Mouse (Mus musculus) CH12.LX (cell line): ENCODE measurements at regions not wholly inside any gene's neighbourhood (a gene's known extent, or its start where the extent isn't known, plus 50 kb on each side); places are given as distances from the start of the nearest gene placed in this dataset.

Source experiments
- DNase-seq: peaks from one replicate; pipeline ENCODE4 v3.0.0-alpha.2; 2013; ENCODE audit errors: extremely low read depth
- H3K27ac ChIP-seq: 2 replicates; pipeline ENCODE4 v1.5.1; 2012; ENCODE audit warnings: low read depth, mild to moderate bottlenecking, control low read depth, moderate library complexity; ENCODE audit not compliant: insufficient read depth
- H3K27me3 ChIP-seq: replicated peaks from 2 replicates; pipeline ENCODE3; 2012; ENCODE audit warnings: inconsistent platforms
- H3K36me3 ChIP-seq, 2 experiments: replicated peaks in 1 of 2; 2 replicates each; pipeline versions ENCODE3 to v1.6.1; 2012; ENCODE audit warnings: inconsistent platforms in 1 of 2, low read length in 1 of 2, mild to moderate bottlenecking in 1 of 2, mixed read lengths in 1 of 2, moderate library complexity in 1 of 2; ENCODE audit not compliant: control insufficient read depth in 1 of 2, insufficient read depth in 1 of 2
- H3K4me1 ChIP-seq, 2 experiments: 2 replicates each; pipeline ENCODE4 v1.6.1; 2012; ENCODE audit warnings: inconsistent platforms in 1 of 2, moderate library complexity in 1 of 2; ENCODE audit not compliant: insufficient read depth in 2 of 2, control insufficient read depth in 1 of 2
- H3K4me2 ChIP-seq: 2 replicates; pipeline ENCODE4 v1.6.1; 2012; ENCODE audit warnings: low read depth, mild to moderate bottlenecking, control low read depth; ENCODE audit not compliant: poor library complexity, insufficient read depth, severe bottlenecking
- H3K4me3 ChIP-seq, 3 experiments: fragments of 150-350 bp in 1 of 3; sonication (generic) in 1 of 3; replicated peaks in 1 of 3; 2 replicates each; pipeline versions ENCODE3 to v1.5.1; 2011 to 2012; ENCODE audit warnings: low read depth in 2 of 3, low read length in 2 of 3, mild to moderate bottlenecking in 2 of 3, moderate library complexity in 2 of 3, control low read depth in 1 of 3, improper control_type of control experiment in 1 of 3, inconsistent platforms in 1 of 3, mixed read lengths in 1 of 3; ENCODE audit not compliant: poor library complexity in 1 of 3
- H3K79me2 ChIP-seq: replicated peaks from 2 replicates; pipeline ENCODE4 v1.6.1; 2012; ENCODE audit warnings: mild to moderate bottlenecking, moderate library complexity; ENCODE audit not compliant: control insufficient read depth, poor library complexity, insufficient read depth, severe bottlenecking; ENCODE audit errors: extremely low read depth
- H3K9ac ChIP-seq: 2 replicates; pipeline ENCODE4 v1.6.1; 2012; ENCODE audit warnings: low read depth, mild to moderate bottlenecking, control low read depth, moderate library complexity; ENCODE audit not compliant: insufficient read depth
- H3K9me3 ChIP-seq: replicated peaks from 2 replicates; pipeline ENCODE3; 2012; ENCODE audit warnings: low read length, inconsistent platforms, mixed read lengths
- BHLHE40 ChIP-seq: IDR thresholded peaks from 2 replicates; pipeline ENCODE4 v1.6.1; 2011; ENCODE audit warnings: mild to moderate bottlenecking, low read depth, low read length, improper control_type of control experiment
- CHD1 ChIP-seq: IDR thresholded peaks from 2 replicates; pipeline ENCODE4 v1.6.1; 2012; ENCODE audit warnings: low read depth, low read length, improper control_type of control experiment, inconsistent platforms
- CTCF ChIP-seq, 2 experiments: IDR thresholded peaks in 1 of 2; conservative IDR thresholded peaks in 1 of 2; 2 replicates each; pipeline ENCODE4 v1.5.1; 2011 to 2012; ENCODE audit warnings: low read depth in 2 of 2, low read length in 2 of 2, improper control_type of control experiment in 1 of 2, inconsistent platforms in 1 of 2, mild to moderate bottlenecking in 1 of 2, moderate library complexity in 1 of 2
- EP300 ChIP-seq: IDR thresholded peaks from 2 replicates; pipeline ENCODE4 v1.6.1; 2011; ENCODE audit warnings: low read length, improper control_type of control experiment
- HCFC1 ChIP-seq: IDR thresholded peaks from 2 replicates; pipeline ENCODE4 v1.6.1; 2012; ENCODE audit warnings: low read depth, mild to moderate bottlenecking, inconsistent platforms, low read length, improper control_type of control experiment
- JUND ChIP-seq: conservative IDR thresholded peaks from 2 replicates; pipeline ENCODE4 v1.6.1; 2011; ENCODE audit warnings: low read depth, low read length, improper control_type of control experiment
- KAT2A ChIP-seq: IDR thresholded peaks from 2 replicates; pipeline ENCODE4 v1.6.1; 2012; ENCODE audit warnings: low read length, improper control_type of control experiment, inconsistent platforms; ENCODE audit not compliant: insufficient replicate concordance
- MEF2A ChIP-seq: IDR thresholded peaks from 2 replicates; pipeline ENCODE4 v1.6.1; 2014; ENCODE audit warnings: low read depth, mild to moderate bottlenecking, inconsistent platforms, low read length, improper control_type of control experiment, borderline replicate concordance
- MYC ChIP-seq: IDR thresholded peaks from 2 replicates; pipeline ENCODE4 v1.6.1; 2011; ENCODE audit warnings: low read depth, mild to moderate bottlenecking, improper control_type of control experiment, low read length
- NRF1 ChIP-seq: IDR thresholded peaks from 2 replicates; pipeline ENCODE4 v1.6.1; 2014; ENCODE audit warnings: low read depth, mild to moderate bottlenecking, inconsistent platforms, low read length, improper control_type of control experiment, moderate library complexity
- POLR2A ChIP-seq: IDR thresholded peaks from 2 replicates; pipeline ENCODE4 v1.6.1; 2011; ENCODE audit warnings: low read depth, mild to moderate bottlenecking, improper control_type of control experiment, low read length
- RAD21 ChIP-seq: IDR thresholded peaks from 2 replicates; pipeline ENCODE4 v1.6.1; 2011; ENCODE audit warnings: low read depth, mild to moderate bottlenecking, low read length, improper control_type of control experiment, moderate library complexity
- RCOR1 ChIP-seq: conservative IDR thresholded peaks from 2 replicates; pipeline ENCODE4 v1.6.1; 2012; ENCODE audit warnings: low read depth, mild to moderate bottlenecking, inconsistent platforms, low read length, improper control_type of control experiment
- SIN3A ChIP-seq: IDR thresholded peaks from 2 replicates; pipeline ENCODE4 v1.6.1; 2012; ENCODE audit warnings: low read length, improper control_type of control experiment, inconsistent platforms
- SMC3 ChIP-seq: IDR thresholded peaks from 2 replicates; pipeline ENCODE4 v1.6.1; 2011; ENCODE audit warnings: low read depth, low read length, improper control_type of control experiment
- TBP ChIP-seq: conservative IDR thresholded peaks from 2 replicates; pipeline ENCODE4 v1.6.1; 2011; ENCODE audit warnings: low read depth, low read length, improper control_type of control experiment
- TCF12 ChIP-seq: IDR thresholded peaks from 2 replicates; pipeline ENCODE4 v1.6.1; 2014; ENCODE audit warnings: low read depth, mild to moderate bottlenecking, inconsistent platforms, low read length, improper control_type of control experiment
- UBTF ChIP-seq: IDR thresholded peaks from 2 replicates; pipeline ENCODE4 v1.6.1; 2012; ENCODE audit warnings: low read depth, mild to moderate bottlenecking, inconsistent platforms, low read length, improper control_type of control experiment, moderate library complexity
- ZC3H11A ChIP-seq: IDR thresholded peaks from 2 replicates; pipeline ENCODE4 v1.6.1; 2012; ENCODE audit warnings: low read depth, mild to moderate bottlenecking, inconsistent platforms, low read length, improper control_type of control experiment
- ZMIZ1 ChIP-seq: IDR thresholded peaks from 2 replicates; pipeline ENCODE4 v1.6.1; 2012; ENCODE audit warnings: low read depth, mild to moderate bottlenecking, inconsistent platforms, low read length, improper control_type of control experiment
- ZNF384 ChIP-seq: IDR thresholded peaks from 2 replicates; pipeline ENCODE4 v1.6.1; 2012; ENCODE audit warnings: low read depth, low read length, improper control_type of control experiment, inconsistent platforms
- dilution Hi-C: fragments of 300-500 bp; cut with MboI; formaldehyde crosslinking; loops from 2 replicates; pipeline ENCODE4 v1.14.3; 2020; ENCODE audit warnings: low sequenced_read_pairs; ENCODE audit not compliant: extremely low pct_unique_long_range_greater_than_20kb, extremely low pct_ligation_motif_present
- in situ Hi-C: fragments of 300-500 bp; cut with MboI; formaldehyde crosslinking; loops from 3 replicates; pipeline ENCODE4 v1.14.3; 2019; ENCODE audit warnings: low sequenced_read_pairs, low pct_ligation_motif_present, low pct_unique_long_range_greater_than_20kb, mixed read lengths

- in situ Hi-C loops (no loop called here), dilution Hi-C loops (no loop called here)
- Histone ChIP-seq H3K4me1 (no peaks in the 10 kb centered on the region), H3K27ac (no peak overlapping the region), H3K36me3 (no peaks in the 10 kb centered on the region), H3K4me3 (no peak overlapping the region), H3K4me2 (no peak overlapping the region), H3K27me3 (no peaks in the 10 kb centered on the region), H3K9ac (no peak overlapping the region), H3K79me2 (no peaks in the 10 kb centered on the region), H3K9me3 (no peaks in the 10 kb centered on the region)
- TF ChIP-seq TBP (no peak), TCF12 (no peak), EP300 (no peak), SMC3 (no peak), CHD1 (no peak)
- no peak for DNase-seq
Measured at GRCm38 (mm10) chr7:89046405-89047217, 357.4 kb downstream of the Tmem135 start.

DNA sequence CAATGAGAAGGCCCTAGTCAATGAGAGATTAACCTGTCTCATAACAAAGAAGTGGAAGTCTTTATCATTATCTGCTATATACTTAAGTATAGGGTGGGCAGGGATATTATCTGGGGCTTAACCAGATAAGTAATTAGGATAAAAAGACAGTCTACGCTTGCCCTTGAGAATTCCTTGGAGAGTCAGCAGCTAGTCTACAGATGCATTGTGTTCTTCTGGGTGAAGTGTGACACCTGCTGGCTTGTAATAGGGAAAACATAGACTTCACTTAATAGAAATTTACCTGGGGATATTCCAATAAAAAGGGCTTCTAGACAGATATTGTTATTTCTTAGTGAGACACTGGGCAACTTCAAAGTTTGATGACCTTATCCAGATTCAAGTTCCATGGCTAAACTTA lies 361.0 kb downstream of the Tmem135 start:
- peak; percentile 12 for DNase-seq
- no peak overlapping the region for H3K4me3 ChIP-seq
- H3K9ac ChIP-seq: no peak overlapping the region
- H3K79me2 ChIP-seq: no peaks in the 10 kb centered on the region
- no peaks in the 10 kb centered on the region for H3K36me3 ChIP-seq
- H3K9me3 ChIP-seq: no peaks in the 10 kb centered on the region
- in situ Hi-C loops: no loop called here
- TF ChIP-seq RAD21 (peak; percentile 68), CTCF (conservative IDR thresholded peaks at IDR 0.05 in 1 of 2, IDR thresholded peaks at IDR 0.05 in 1 of 2; ENCODE audit: low read depth in 2 of 2, low read length in 2 of 2) (peak in 1 of 2 experiments; percentile 56; a peak in 3 of 4 replicates), POLR2A (no peak), ZMIZ1 (no peak), NRF1 (no peak), SMC3 (peak; percentile 48), TCF12 (no peak)
- no peaks in the 10 kb centered on the region for H3K4me1 ChIP-seq
- no peaks in the 10 kb centered on the region for H3K27me3 ChIP-seq
- dilution Hi-C loops: no loop called here
- no peak overlapping the region for H3K4me2 ChIP-seq
- H3K27ac ChIP-seq: no peak overlapping the region

GRCm38 (mm10) chr7:89041287-89041686 lies 362.7 kb downstream of the Tmem135 start:
- TF ChIP-seq RCOR1 (no peak), RAD21 (no peak), KAT2A (no peak), JUND (no peak), BHLHE40 (no peak), UBTF (no peak), ZC3H11A (no peak), HCFC1 (no peak), ZNF384 (no peak), MYC (no peak), CTCF (conservative IDR thresholded peaks at IDR 0.05 in 1 of 2, IDR thresholded peaks at IDR 0.05 in 1 of 2; ENCODE audit: low read depth in 2 of 2, low read length in 2 of 2) (no peak), MEF2A (no peak), SIN3A (no peak)
- DNase-seq: no peak
- no peaks in the 10 kb centered on the region for H3K4me1 ChIP-seq
- no peaks in the 10 kb centered on the region for H3K79me2 ChIP-seq
- no peak overlapping the region for H3K4me2 ChIP-seq
- no peak overlapping the region for H3K9ac ChIP-seq
- no peaks in the 10 kb centered on the region for H3K36me3 ChIP-seq
- in situ Hi-C loops (no loop called here), dilution Hi-C loops (no loop called here)
- H3K27me3 ChIP-seq: no peaks in the 10 kb centered on the region
- no peak overlapping the region for H3K27ac ChIP-seq
- no peak overlapping the region for H3K4me3 ChIP-seq
- H3K9me3 ChIP-seq: no peaks in the 10 kb centered on the region
